Comparison of ENCODE assay signal across 10 mouse cellular contexts in genomic region chr11:94563821-94564220, GRCm38 (mm10). TPM values are rescaled to one million over a fixed set of nuclear protein-coding genes. Genes with fewer than 3 reads are reported as not detected.
DNase-seq lines count a peak whose midpoint lies in the region; ATAC-seq and TF ChIP-seq lines count a peak whose summit lies in the region.
"Had no signal": no experiment of that assay in that cellular context is flagged by ENCODE, and none has a peak within 500 bp of the region (broad histone marks: within the 10 kb centered on the region; RNA-seq: fewer than 3 reads in every experiment).

No protein-coding gene starts in this region.

- 51% methylated on average over 5 of the region's 5 CpGs for WGBS in forebrain, embryonic 12.5 days
- 57% methylated on average over 5 of the region's 5 CpGs for WGBS in intestine, embryonic 16.5 days
- 55% methylated on average over 5 of the region's 5 CpGs for WGBS in midbrain, postnatal 0 days

- peaks cover 37% of the 10 kb centered on the region for H3K27me3 ChIP-seq in forebrain, embryonic 12.5 days
- no peaks in the 10 kb centered on the region; the same call in 1 of the 2 replicates for H3K27me3 ChIP-seq in intestine, embryonic 16.5 days (replicated peaks; ENCODE audit: control insufficient read depth, insufficient read depth, low read length)
- H3K27me3 ChIP-seq in midbrain, postnatal 0 days (ENCODE audit: insufficient read depth, low read length): peaks cover 20% of the 10 kb centered on the region; the same call in 1 of the 2 replicates

- no peaks in the 10 kb centered on the region for H3K9me3 ChIP-seq in forebrain, embryonic 12.5 days
- H3K9me3 ChIP-seq in intestine, embryonic 16.5 days (ENCODE audit: control insufficient read depth, low read length): no peaks in the 10 kb centered on the region
- H3K9me3 ChIP-seq in midbrain, postnatal 0 days (ENCODE audit: low read length): no peaks in the 10 kb centered on the region

- H3K4me2 ChIP-seq in forebrain, embryonic 12.5 days: peak overlapping the region; percentile 51
- peak overlapping the region; percentile 47 for H3K4me2 ChIP-seq in intestine, embryonic 16.5 days (ENCODE audit: low read depth, low read length)
- H3K4me2 ChIP-seq in midbrain, postnatal 0 days (ENCODE audit: low read depth, low read length, poor library complexity, severe bottlenecking): peak overlapping the region; percentile 47; the same call in 1 of the 2 replicates

- peak; percentile 46; the same call in 1 of the 2 replicates for ATAC-seq in forebrain, embryonic 12.5 days (ENCODE audit: low FRiP score)
- ATAC-seq in intestine, embryonic 16.5 days: peak; percentile 24
- no peak for ATAC-seq in midbrain, postnatal 0 days (ENCODE audit: low FRiP score)

- DNase-seq in left cerebral cortex, postnatal 4 days: peak; percentile 24
- no peak for DNase-seq in left cerebral cortex, adult 11 months (ENCODE audit: low spot score)
- no peak for DNase-seq in midbrain, postnatal 0 days (ENCODE audit: low spot score)
- DNase-seq in adrenal gland, adult 2 months: no peak
- DNase-seq in retina, embryonic 14.5 days (ENCODE audit: low spot score): no peak
- no peak for DNase-seq in spleen, postnatal 4 days (ENCODE audit: low spot score in 2 of 2)
- DNase-seq: cerebellum, adult 9-11 months; right cerebral cortex, postnatal 25 days had no signal

- intact Hi-C loops in left cerebral cortex, postnatal 4 days (cut with DNase I): no loop called here

- TF ChIP-seq CTCF in midbrain, postnatal 0 days (IDR thresholded peaks at IDR 0.05): no peak

- no peaks in the 10 kb centered on the region for H3K36me3 ChIP-seq in forebrain, embryonic 12.5 days (replicated peaks)
- no peaks in the 10 kb centered on the region for H3K36me3 ChIP-seq in intestine, embryonic 16.5 days (ENCODE audit: control insufficient read depth, insufficient read depth, low read length)
- no peaks in the 10 kb centered on the region for H3K36me3 ChIP-seq in midbrain, postnatal 0 days (ENCODE audit: insufficient read depth, low read length)

- H3K4me1 ChIP-seq in forebrain, embryonic 12.5 days: peaks cover 18% of the 10 kb centered on the region
- H3K4me1 ChIP-seq in intestine, embryonic 16.5 days (ENCODE audit: control insufficient read depth, insufficient read depth, low read length): peaks cover 18% of the 10 kb centered on the region
- no peaks in the 10 kb centered on the region for H3K4me1 ChIP-seq in midbrain, postnatal 0 days (ENCODE audit: insufficient read depth, low read length)

- H3K9ac ChIP-seq in forebrain, embryonic 12.5 days: no peak overlapping the region
- peak overlapping the region; percentile 60 for H3K9ac ChIP-seq in intestine, embryonic 16.5 days (ENCODE audit: low read depth, low read length)
- H3K9ac ChIP-seq in midbrain, postnatal 0 days (replicated peaks; ENCODE audit: low read length, poor library complexity, severe bottlenecking): no peak overlapping the region

- H3K4me3 ChIP-seq in forebrain, embryonic 12.5 days (replicated peaks): no peak overlapping the region
- H3K4me3 ChIP-seq in intestine, embryonic 16.5 days (ENCODE audit: low read length): no peak overlapping the region
- no peak overlapping the region for H3K4me3 ChIP-seq in midbrain, postnatal 0 days (ENCODE audit: low read depth, low read length)

- H3K27ac ChIP-seq in forebrain, embryonic 12.5 days: no peak overlapping the region
- no peak overlapping the region for H3K27ac ChIP-seq in intestine, embryonic 16.5 days (ENCODE audit: low read length)
- H3K27ac ChIP-seq in midbrain, postnatal 0 days (ENCODE audit: low read depth, low read length): no peak overlapping the region

RNA-seq across cellular contexts. Expression of gene Chad, which starts 1.0 kb away (rescaled TPM):
- total RNA-seq in left cerebral cortex, postnatal 4 days (2021): under 1 TPM in 1 of 2 experiments, not detected in 1; 0.22 TPM
- polyA plus RNA-seq in forebrain, embryonic 12.5 days (2016; fragmentation: Nextera tagmentation; extraction: Ambion mirVana): 0.69 TPM in 1 of 2 replicates, not detected in the other
- polyA plus RNA-seq in intestine, embryonic 16.5 days (2015; fragmentation: Nextera tagmentation; extraction: Ambion mirVana): 1.2 and 1.6 TPM in 2 replicates
- total RNA-seq in midbrain, postnatal 0 days (2014; rRNA removed): 0.11 TPM in 1 of 2 replicates, not detected in the other
- 0.85 and 0.87 TPM in 2 replicates for polyA plus RNA-seq in midbrain, postnatal 0 days (2015; fragmentation: Nextera tagmentation; extraction: Ambion mirVana)
- total RNA-seq in adrenal gland, adult 2 months (2021): not detected
- 0.06 and 0.13 TPM in 2 replicates for polyA plus RNA-seq in adrenal gland, adult 2 months (2012; rRNA removed)

RNA-seq across cellular contexts. Expression of gene Rsad1, which starts 14.8 kb away (rescaled TPM):
- total RNA-seq in left cerebral cortex, postnatal 4 days (2021): 10 to 100 TPM; 17.3 to 19.5 TPM
- 2.8 and 3.0 TPM in 2 replicates for polyA plus RNA-seq in forebrain, embryonic 12.5 days (2016; fragmentation: Nextera tagmentation; extraction: Ambion mirVana)
- 2.4 and 3.6 TPM in 2 replicates for polyA plus RNA-seq in intestine, embryonic 16.5 days (2015; fragmentation: Nextera tagmentation; extraction: Ambion mirVana)
- 12.6 and 19.5 TPM in 2 replicates for total RNA-seq in midbrain, postnatal 0 days (2014; rRNA removed)
- polyA plus RNA-seq in midbrain, postnatal 0 days (2015; fragmentation: Nextera tagmentation; extraction: Ambion mirVana): 11.5 and 13.5 TPM in 2 replicates
- 10 to 100 TPM in 1 of 2 experiments, 1 to 10 TPM in 1; 8.4 to 13.4 TPM for total RNA-seq in adrenal gland, adult 2 months (2021)
- 25.8 and 27.0 TPM in 2 replicates for polyA plus RNA-seq in adrenal gland, adult 2 months (2012; rRNA removed)

RNA-seq across cellular contexts. Expression of gene Acsf2, which starts 37.9 kb away (rescaled TPM):
- total RNA-seq in left cerebral cortex, postnatal 4 days (2021): 10 to 100 TPM in 1 of 2 experiments, 1 to 10 TPM in 1; 9.1 to 10.3 TPM
- polyA plus RNA-seq in forebrain, embryonic 12.5 days (2016; fragmentation: Nextera tagmentation; extraction: Ambion mirVana): 3.5 and 4.0 TPM in 2 replicates
- 3.0 and 3.3 TPM in 2 replicates for polyA plus RNA-seq in intestine, embryonic 16.5 days (2015; fragmentation: Nextera tagmentation; extraction: Ambion mirVana)
- 3.9 and 6.6 TPM in 2 replicates for total RNA-seq in midbrain, postnatal 0 days (2014; rRNA removed)
- 1.7 and 1.9 TPM in 2 replicates for polyA plus RNA-seq in midbrain, postnatal 0 days (2015; fragmentation: Nextera tagmentation; extraction: Ambion mirVana)
- total RNA-seq in adrenal gland, adult 2 months (2021): 100 to 1,000 TPM; 146 to 155 TPM
- 149 and 167 TPM in 2 replicates for polyA plus RNA-seq in adrenal gland, adult 2 months (2012; rRNA removed)

RNA-seq across cellular contexts. Expression of gene Mycbpap, which starts 42.3 kb away (rescaled TPM):
- total RNA-seq in left cerebral cortex, postnatal 4 days (2021): 1 to 10 TPM in 1 of 2 experiments, under 1 TPM in 1; 0.82 to 2.2 TPM
- 3.7 and 3.8 TPM in 2 replicates for polyA plus RNA-seq in forebrain, embryonic 12.5 days (2016; fragmentation: Nextera tagmentation; extraction: Ambion mirVana)
- 3.0 and 3.2 TPM in 2 replicates for polyA plus RNA-seq in intestine, embryonic 16.5 days (2015; fragmentation: Nextera tagmentation; extraction: Ambion mirVana)
- total RNA-seq in midbrain, postnatal 0 days (2014; rRNA removed): 3.2 and 4.4 TPM in 2 replicates
- 1.2 and 2.0 TPM in 2 replicates for polyA plus RNA-seq in midbrain, postnatal 0 days (2015; fragmentation: Nextera tagmentation; extraction: Ambion mirVana)
- total RNA-seq in adrenal gland, adult 2 months (2021): 1 to 10 TPM; 3.8 to 6.7 TPM
- 0.49 and 0.84 TPM in 2 replicates for polyA plus RNA-seq in adrenal gland, adult 2 months (2012; rRNA removed)

Comparison
In these comparisons a context has a peak if more than half of its experiments do, and no peak if none do; other contexts are left out.
1. RNA of gene Acsf2, which starts 37.9 kb away (polyA plus RNA-seq): 149 to 167 TPM in adrenal gland, adult 2 months; 3.5 to 4.0 TPM in forebrain, embryonic 12.5 days, 3.0 to 3.3 TPM in intestine, embryonic 16.5 days and 1.7 to 1.9 TPM in midbrain, postnatal 0 days; every median in the first group is over 10 times any median in the second.
2. Peak in every context shown above with its lines, with median percentiles within 50 percentile points of each other: H3K4me2 ChIP-seq.